Mouse (Mus musculus): ENCODE results near the gene Bbx. TPM values are rescaled to one million over a fixed set of nuclear protein-coding genes. Genes with fewer than 3 reads are reported as not detected.

The Bbx gene
- total and polyA plus RNA-seq, 3 experiments = 20.6 to 26.2 (median 21.6) TPM

GRCm38 (mm10) chr16:50262209-50262608 is 170.0 kb downstream of the Bbx start:
- Histone ChIP-seq H3K4me1 (ENCODE audit: control insufficient read depth in 1 of 2, insufficient read depth in 2 of 2) (no peaks in the 10 kb centered on the region), H3K4me2 (ENCODE audit: insufficient read depth, low read depth, poor library complexity, severe bottlenecking) (no peak overlapping the region), H3K9ac (ENCODE audit: insufficient read depth, low read depth) (no peak overlapping the region), H3K9me3 (replicated peaks; ENCODE audit: low read length) (no peaks in the 10 kb centered on the region), H3K4me3 (replicated peaks in 1 of 3; ENCODE audit: low read depth in 2 of 3, low read length in 2 of 3, poor library complexity in 1 of 3) (no peak overlapping the region), H3K27ac (ENCODE audit: insufficient read depth, low read depth) (no peak overlapping the region), H3K27me3 (replicated peaks) (no peaks in the 10 kb centered on the region), H3K79me2 (replicated peaks; ENCODE audit: control insufficient read depth, extremely low read depth, insufficient read depth, poor library complexity, severe bottlenecking) (no peaks in the 10 kb centered on the region), H3K36me3 (replicated peaks in 1 of 2; ENCODE audit: control insufficient read depth in 1 of 2, insufficient read depth in 1 of 2, low read length in 1 of 2) (peaks cover 26 to 59% of the 10 kb centered on the region in 2 experiments)
- in situ Hi-C loops (cut with MboI; ENCODE audit: low pct_ligation_motif_present, low pct_unique_long_range_greater_than_20kb, low sequenced_read_pairs) = loop anchor here (25.0 kb wide), 1 partner anchor 475 kb away; no protein-coding TSS in a partner anchor
- TF ChIP-seq NELFE (IDR thresholded peaks at IDR 0.05; ENCODE audit: low read depth, low read length) (no peak), SIN3A (IDR thresholded peaks at IDR 0.05; ENCODE audit: low read length) (no peak), KAT2A (IDR thresholded peaks at IDR 0.05; ENCODE audit: insufficient replicate concordance, low read length) (no peak), POLR2A (IDR thresholded peaks at IDR 0.05; ENCODE audit: low read depth, low read length) (no peak), BHLHE40 (IDR thresholded peaks at IDR 0.05; ENCODE audit: low read depth, low read length) (no peak), NRF1 (IDR thresholded peaks at IDR 0.05; ENCODE audit: low read depth, low read length) (no peak), SMC3 (IDR thresholded peaks at IDR 0.05; ENCODE audit: low read depth, low read length) (no peak), MAFK (IDR thresholded peaks at IDR 0.05; ENCODE audit: insufficient replicate concordance, low read length) (no peak), UBTF (IDR thresholded peaks at IDR 0.05; ENCODE audit: low read depth, low read length) (no peak), HCFC1 (IDR thresholded peaks at IDR 0.05; ENCODE audit: low read depth, low read length) (no peak), ELF1 (IDR thresholded peaks at IDR 0.05; ENCODE audit: low read depth, low read length) (no peak), ZKSCAN1 (IDR thresholded peaks at IDR 0.05; ENCODE audit: borderline replicate concordance, low read depth, low read length) (no peak), ZC3H11A (IDR thresholded peaks at IDR 0.05; ENCODE audit: low read depth, low read length) (no peak)
- no peak for DNase-seq (ENCODE audit: extremely low read depth)
- dilution Hi-C loops (cut with MboI; ENCODE audit: extremely low pct_ligation_motif_present, extremely low pct_unique_long_range_greater_than_20kb, low sequenced_read_pairs) = no loop called here

DNA sequence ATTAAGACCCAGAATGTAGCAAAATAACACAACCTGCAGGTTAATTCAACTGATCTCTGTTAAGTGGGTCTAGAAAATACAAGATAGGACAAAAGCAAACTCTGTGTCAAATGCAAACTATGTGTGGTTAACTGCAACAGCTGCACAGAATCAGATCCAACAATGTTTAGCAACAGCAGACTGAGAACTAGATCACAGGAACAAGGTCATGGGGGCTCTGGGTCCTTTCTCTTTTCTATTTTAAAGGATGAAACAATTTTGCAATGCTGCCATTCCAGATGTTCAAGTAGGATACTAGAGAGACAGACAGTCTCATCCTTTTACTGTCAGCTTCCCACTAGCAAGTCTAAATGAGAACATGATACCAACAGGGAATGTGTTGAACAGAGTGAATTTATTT is 170.4 kb downstream of the Bbx start:
- peaks cover 24 to 57% of the 10 kb centered on the region in 2 experiments for H3K36me3 ChIP-seq (replicated peaks in 1 of 2; ENCODE audit: control insufficient read depth in 1 of 2, insufficient read depth in 1 of 2, low read length in 1 of 2)
- H3K9me3 ChIP-seq (replicated peaks; ENCODE audit: low read length) = no peaks in the 10 kb centered on the region
- in situ Hi-C loops (cut with MboI; ENCODE audit: low pct_ligation_motif_present, low pct_unique_long_range_greater_than_20kb, low sequenced_read_pairs) (loop anchor here (25.0 kb wide), 1 partner anchor 476 kb away; no protein-coding TSS in a partner anchor), dilution Hi-C loops (cut with MboI; ENCODE audit: extremely low pct_ligation_motif_present, extremely low pct_unique_long_range_greater_than_20kb, low sequenced_read_pairs) (no loop called here)
- H3K27me3 ChIP-seq (replicated peaks) = no peaks in the 10 kb centered on the region
- TF ChIP-seq BHLHE40 (IDR thresholded peaks at IDR 0.05; ENCODE audit: low read depth, low read length) (no peak), MXI1 (IDR thresholded peaks at IDR 0.05; ENCODE audit: low read depth, low read length) (no peak), ETS1 (conservative IDR thresholded peaks at IDR 0.05; ENCODE audit: low read depth, low read length) (no peak), USF1 (IDR thresholded peaks at IDR 0.05; ENCODE audit: low read depth, low read length) (no peak), RCOR1 (conservative IDR thresholded peaks at IDR 0.05; ENCODE audit: low read depth, low read length) (no peak), GABPA (IDR thresholded peaks at IDR 0.05; ENCODE audit: insufficient replicate concordance, low read depth, low read length) (no peak), KAT2A (IDR thresholded peaks at IDR 0.05; ENCODE audit: insufficient replicate concordance, low read length) (no peak), TBP (conservative IDR thresholded peaks at IDR 0.05; ENCODE audit: low read depth, low read length) (no peak), JUN (IDR thresholded peaks at IDR 0.05; ENCODE audit: insufficient read depth, low read depth, low read length) (no peak), SMC3 (IDR thresholded peaks at IDR 0.05; ENCODE audit: low read depth, low read length) (no peak), IRF4 (IDR thresholded peaks at IDR 0.05; ENCODE audit: low read depth, low read length) (no peak), POLR2A (IDR thresholded peaks at IDR 0.05; ENCODE audit: low read depth, low read length) (no peak), ZKSCAN1 (IDR thresholded peaks at IDR 0.05; ENCODE audit: borderline replicate concordance, low read depth, low read length) (no peak), PAX5 (IDR thresholded peaks at IDR 0.05; ENCODE audit: low read length) (no peak), POLR2AphosphoS2 (IDR thresholded peaks at IDR 0.05; ENCODE audit: low read depth, low read length) (no peak), MAFK (IDR thresholded peaks at IDR 0.05; ENCODE audit: insufficient replicate concordance, low read length) (no peak), ZMIZ1 (IDR thresholded peaks at IDR 0.05; ENCODE audit: low read depth, low read length) (no peak)
- no peaks in the 10 kb centered on the region for H3K4me1 ChIP-seq (ENCODE audit: control insufficient read depth in 1 of 2, insufficient read depth in 2 of 2)
- H3K4me2 ChIP-seq (ENCODE audit: insufficient read depth, low read depth, poor library complexity, severe bottlenecking) = no peak overlapping the region
- H3K27ac ChIP-seq (ENCODE audit: insufficient read depth, low read depth) = no peak overlapping the region
- H3K79me2 ChIP-seq (replicated peaks; ENCODE audit: control insufficient read depth, extremely low read depth, insufficient read depth, poor library complexity, severe bottlenecking) = no peaks in the 10 kb centered on the region
- no peak overlapping the region for H3K9ac ChIP-seq (ENCODE audit: insufficient read depth, low read depth)
- H3K4me3 ChIP-seq (replicated peaks in 1 of 3; ENCODE audit: low read depth in 2 of 3, low read length in 2 of 3, poor library complexity in 1 of 3) = no peak overlapping the region
- no peak for DNase-seq (ENCODE audit: extremely low read depth)
